Mouse (Mus musculus) ES-E14 (cell line): ENCODE measurements around the gene Otud4.

Source experiments
- HCFC1 ChIP-seq: IDR thresholded peaks from 2 replicates; pipeline ENCODE4 v1.6.1; 2012; ENCODE audit warnings: low read length, inconsistent platforms, borderline replicate concordance; ENCODE audit not compliant: insufficient read depth
- ZC3H11A ChIP-seq: IDR thresholded peaks from 2 replicates; pipeline ENCODE4 v1.6.1; 2012; ENCODE audit warnings: low read depth, mild to moderate bottlenecking, inconsistent platforms, low read length, borderline replicate concordance

DNA sequence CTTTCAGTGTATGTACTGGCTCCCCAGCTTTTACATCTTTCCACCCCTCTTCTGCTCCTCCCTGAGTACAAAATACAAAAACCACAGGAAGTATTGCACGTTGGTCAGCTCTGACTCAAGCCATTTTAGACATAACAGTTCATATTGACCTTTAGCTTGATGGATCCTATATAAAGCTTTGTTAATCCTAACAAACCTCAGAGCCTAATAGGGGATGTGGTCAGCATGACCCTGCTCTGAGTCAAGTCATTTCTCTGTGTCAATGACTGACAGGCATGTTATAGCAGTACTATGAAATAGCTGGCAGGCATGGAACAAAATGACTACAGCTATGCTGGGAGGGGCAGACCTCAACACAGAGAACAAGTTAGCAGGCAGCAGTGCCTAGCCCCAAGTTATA, 3.3 kb upstream of the Otud4 start:
- TF ChIP-seq ZC3H11A (no peak), HCFC1 (no peak)
